Mouse (Mus musculus): ENCODE results near the gene Cd300lg.

GRCm38 (mm10) chr11:102073722-102074121 is 32.4 kb downstream of the Cd300lg start:
- no peak for TF ChIP-seq CHD2 (IDR thresholded peaks at IDR 0.05; ENCODE audit: low read depth, low read length)
- TF ChIP-seq ZNF384 (IDR thresholded peaks at IDR 0.05; ENCODE audit: low read depth, low read length) = no peak
- TF ChIP-seq ZC3H11A (IDR thresholded peaks at IDR 0.05; ENCODE audit: borderline replicate concordance, low read depth, low read length) = no peak
